Mouse (Mus musculus) gastrocnemius, postnatal 14 days (tissue): Measurements from ENCODE around the gene Micu2. TPM values are rescaled to one million over a fixed set of nuclear protein-coding genes. Genes with fewer than 3 reads are reported as not detected.

ENCODE experiments used
- total RNA-seq, 2 experiments: library from RNA; stranded (reverse); gene quantifications; 2 replicates each; pipeline ENCODE4 v1.2.3; 2021

Gene Micu2
- total RNA-seq, 2 experiments from 2014 or later, result 40.7 to 42.1 TPM

Other genes with a start within 250 kb of the Micu2 start
- 10 to 100 TPM; 16.9 to 18.4 TPM for gene Lats2, start 240.9 kb downstream of the Micu2 start, total RNA-seq
- gene Sap18, start 201.1 kb downstream of the Micu2 start, total RNA-seq, result 10 to 100 TPM; 42.1 to 52.3 TPM
- 1 to 10 TPM in 1 of 2 experiments, under 1 TPM in 1; 0.78 to 1.2 TPM for gene Ska3, start 173.1 kb downstream of the Micu2 start, total RNA-seq
- gene Mrpl57, start 173.0 kb downstream of the Micu2 start, total RNA-seq, result 10 to 100 TPM; 63.7 to 64.3 TPM
- 10 to 100 TPM in 1 of 2 experiments, 1 to 10 TPM in 1; 9.0 to 13.6 TPM for gene Zdhhc20, start 109.0 kb downstream of the Micu2 start, total RNA-seq
- 1 to 10 TPM in 1 of 2 experiments, under 1 TPM in 1; 0.64 to 1.0 TPM for gene Fgf9, start 71.3 kb upstream of the Micu2 start, total RNA-seq